Mouse (Mus musculus): ENCODE measurements at regions not wholly inside any gene's neighbourhood (a gene's known extent, or its start where the extent isn't known, plus 50 kb on each side); places are given as distances from the start of the nearest gene placed in this dataset.
A peak's percentile ranks its signal among the peaks of the same experiment; 100 is the strongest.

DNA sequence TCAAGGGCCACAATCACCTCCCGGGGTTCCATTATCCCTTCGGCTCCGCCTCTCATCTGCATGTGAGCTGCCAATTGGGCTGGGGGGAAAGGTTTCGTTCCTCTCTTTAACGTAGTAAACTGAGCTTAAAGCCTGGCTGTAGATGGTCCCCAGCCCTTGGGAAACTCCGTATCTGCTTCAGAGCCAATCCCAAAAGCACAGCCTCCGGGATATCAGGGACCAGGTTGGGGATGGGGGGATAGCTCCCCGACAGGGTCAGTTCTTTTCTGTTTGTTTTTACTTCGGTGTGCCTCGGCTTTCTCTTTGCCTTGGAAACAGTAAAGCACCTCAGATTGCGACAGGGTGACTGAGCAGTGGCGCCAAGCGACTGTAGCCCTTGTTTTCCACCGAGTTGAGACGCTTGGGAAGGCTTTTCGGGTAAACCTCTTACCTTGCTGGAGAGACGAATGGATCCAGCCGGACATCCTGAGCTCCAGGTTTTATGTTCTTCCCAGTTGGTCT, 64.5 kb downstream of the Tfap2c start:
- peaks cover 10% of the 10 kb centered on the region; the same call in 1 of the 2 replicates for H3K27me3 ChIP-seq (ENCODE audit: insufficient read depth, low read length)
- H3K27ac ChIP-seq (ENCODE audit: low read depth): no peak overlapping the region
- TF ChIP-seq EP300 (IDR thresholded peaks at IDR 0.05; ENCODE audit: low read depth) (no peak), CTCF (IDR thresholded peaks at IDR 0.05; ENCODE audit: low read depth) (no peak)
- no peaks in the 10 kb centered on the region for H3K36me3 ChIP-seq (replicated peaks; ENCODE audit: insufficient read depth, low read length)
- H3K4me1 ChIP-seq (ENCODE audit: insufficient read depth): no peaks in the 10 kb centered on the region
- no peak for DNase-seq
- H3K9ac ChIP-seq (replicated peaks): peak overlapping the region; percentile 38; the same call in 1 of the 2 replicates
- WGBS (ENCODE audit: insufficient replicate concordance): 2% methylated on average over 18 of the region's 18 CpGs
- H3K4me2 ChIP-seq (ENCODE audit: low read depth, low read length): peak overlapping the region; percentile 67
- H3K9me3 ChIP-seq (ENCODE audit: low read length): no peaks in the 10 kb centered on the region
- peak overlapping the region; percentile 37 for H3K4me3 ChIP-seq (ENCODE audit: low read depth, low read length)
- no peak for ATAC-seq

DNA sequence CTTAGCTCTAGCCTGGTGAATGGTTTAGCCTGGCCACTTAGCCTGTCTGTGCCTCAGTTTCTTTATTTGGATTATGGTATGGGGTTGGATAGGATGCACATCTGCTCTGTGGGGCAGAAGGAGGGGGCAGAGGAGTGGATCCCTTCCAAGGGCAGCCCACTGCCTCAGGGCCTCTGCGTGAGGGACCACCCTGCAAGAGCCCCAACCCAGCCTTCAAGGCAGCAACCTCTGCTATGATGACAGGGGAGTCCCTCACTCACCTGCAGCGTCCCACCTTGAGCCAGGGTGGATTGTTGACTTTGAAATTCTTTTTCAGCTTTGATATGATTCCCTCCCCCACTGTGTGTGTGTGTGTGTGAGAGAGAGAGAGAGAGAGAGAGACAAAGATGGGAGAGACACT, 65.8 kb downstream of the Tfap2c start:
- 40% methylated on average over 2 of the region's 2 CpGs for WGBS (ENCODE audit: insufficient replicate concordance)
- H3K9me3 ChIP-seq (ENCODE audit: low read length): no peaks in the 10 kb centered on the region
- no peak for TF ChIP-seq CTCF (IDR thresholded peaks at IDR 0.05; ENCODE audit: low read depth)
- TF ChIP-seq EP300 (IDR thresholded peaks at IDR 0.05; ENCODE audit: low read depth): no peak
- H3K27me3 ChIP-seq (ENCODE audit: insufficient read depth, low read length): peaks cover 10% of the 10 kb centered on the region; the same call in 1 of the 2 replicates
- H3K4me3 ChIP-seq (ENCODE audit: low read depth, low read length): no peak overlapping the region
- no peak overlapping the region for H3K27ac ChIP-seq (ENCODE audit: low read depth)
- no peak for DNase-seq
- H3K4me2 ChIP-seq (ENCODE audit: low read depth, low read length): no peak overlapping the region
- ATAC-seq: no peak
- H3K9ac ChIP-seq (replicated peaks): no peak overlapping the region
- no peaks in the 10 kb centered on the region for H3K4me1 ChIP-seq (ENCODE audit: insufficient read depth)
- H3K36me3 ChIP-seq (replicated peaks; ENCODE audit: insufficient read depth, low read length): no peaks in the 10 kb centered on the region

DNA sequence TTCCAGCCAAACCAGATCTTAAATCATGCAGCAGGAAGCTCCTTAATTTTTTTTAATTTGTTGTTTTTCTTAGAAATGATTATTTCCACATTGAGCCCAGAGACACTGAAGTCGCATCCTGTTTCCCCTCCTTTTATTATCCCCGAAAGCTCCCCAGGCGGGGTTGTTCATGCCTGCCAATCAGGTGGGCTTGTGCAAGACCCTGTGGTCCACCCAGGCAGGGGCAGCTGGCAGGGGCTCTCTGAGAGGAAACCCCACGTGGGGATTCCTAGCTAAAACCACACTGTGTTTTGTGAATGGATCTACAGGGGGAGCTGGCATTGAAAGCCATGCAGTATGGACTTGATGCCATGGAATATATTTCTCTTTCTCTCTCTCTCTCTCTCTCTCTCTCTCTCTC, 66.2 kb downstream of the Tfap2c start:
- H3K27ac ChIP-seq (ENCODE audit: low read depth): no peak overlapping the region
- H3K9me3 ChIP-seq (ENCODE audit: low read length): no peaks in the 10 kb centered on the region
- no peaks in the 10 kb centered on the region for H3K36me3 ChIP-seq (replicated peaks; ENCODE audit: insufficient read depth, low read length)
- no peaks in the 10 kb centered on the region for H3K4me1 ChIP-seq (ENCODE audit: insufficient read depth)
- ATAC-seq: no peak
- no peak overlapping the region for H3K4me3 ChIP-seq (ENCODE audit: low read depth, low read length)
- WGBS (ENCODE audit: insufficient replicate concordance): 31% methylated on average over 4 of the region's 4 CpGs
- no peak for DNase-seq
- TF ChIP-seq EP300 (IDR thresholded peaks at IDR 0.05; ENCODE audit: low read depth): no peak
- TF ChIP-seq CTCF (IDR thresholded peaks at IDR 0.05; ENCODE audit: low read depth): no peak
- no peak overlapping the region for H3K9ac ChIP-seq (replicated peaks)
- H3K4me2 ChIP-seq (ENCODE audit: low read depth, low read length): no peak overlapping the region
- H3K27me3 ChIP-seq (ENCODE audit: insufficient read depth, low read length): peaks cover 10% of the 10 kb centered on the region; the same call in 1 of the 2 replicates

DNA sequence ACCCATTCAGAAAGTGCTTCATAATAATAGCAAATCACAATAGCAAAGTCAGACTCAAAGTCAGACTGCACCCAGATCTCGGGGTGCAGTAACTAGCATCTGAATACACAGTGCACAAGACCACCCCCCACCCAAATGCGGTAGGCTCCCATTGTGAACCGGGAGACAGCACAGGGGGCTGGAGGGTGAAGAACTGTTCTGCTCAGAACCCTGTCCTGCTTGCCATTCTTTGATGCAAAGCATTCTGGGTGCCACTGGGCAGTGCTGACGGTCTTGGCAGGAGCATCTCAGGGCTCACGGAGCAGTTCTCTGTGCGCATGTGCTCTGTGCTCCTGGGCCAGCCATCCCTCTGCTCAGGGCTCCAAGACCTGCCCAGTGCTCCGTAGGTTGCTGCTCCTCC, 69.8 kb downstream of the Tfap2c start:
- Histone ChIP-seq H3K4me2 (ENCODE audit: low read depth, low read length) (no peak overlapping the region), H3K27ac (ENCODE audit: low read depth) (no peak overlapping the region), H3K9ac (replicated peaks) (no peak overlapping the region), H3K27me3 (ENCODE audit: insufficient read depth, low read length) (peaks cover 16% of the 10 kb centered on the region; the same call in 1 of the 2 replicates), H3K9me3 (ENCODE audit: low read length) (no peaks in the 10 kb centered on the region), H3K4me1 (ENCODE audit: insufficient read depth) (no peaks in the 10 kb centered on the region), H3K36me3 (replicated peaks; ENCODE audit: insufficient read depth, low read length) (no peaks in the 10 kb centered on the region), H3K4me3 (ENCODE audit: low read depth, low read length) (no peak overlapping the region)
- ATAC-seq (no peak), DNase-seq (no peak)
- no peak for TF ChIP-seq EP300 (IDR thresholded peaks at IDR 0.05; ENCODE audit: low read depth)
- no peak for TF ChIP-seq CTCF (IDR thresholded peaks at IDR 0.05; ENCODE audit: low read depth)
- 65% methylated on average over 7 of the region's 7 CpGs for WGBS (ENCODE audit: insufficient replicate concordance)

DNA sequence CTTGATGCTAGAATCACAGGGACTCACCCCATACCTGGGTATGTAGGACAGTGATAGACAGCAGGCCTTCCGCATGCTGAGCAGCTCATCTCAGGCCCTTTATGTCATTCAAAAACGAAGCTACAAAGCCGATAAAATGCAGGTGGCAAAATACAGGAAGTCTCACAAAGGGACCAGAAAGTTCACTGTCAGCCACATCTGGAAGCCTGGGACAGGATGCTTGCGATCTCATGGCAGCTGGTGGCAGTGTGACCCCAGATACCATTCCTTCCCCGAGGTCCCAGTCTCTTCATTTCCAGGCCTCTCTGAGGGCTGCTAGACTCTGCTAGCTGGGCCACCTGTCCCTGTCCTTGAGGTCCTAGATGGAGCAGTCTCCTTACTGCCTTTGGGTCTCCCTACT, 70.6 kb downstream of the Tfap2c start:
- Histone ChIP-seq H3K9ac (replicated peaks) (no peak overlapping the region), H3K27ac (ENCODE audit: low read depth) (no peak overlapping the region), H3K4me3 (ENCODE audit: low read depth, low read length) (no peak overlapping the region), H3K36me3 (replicated peaks; ENCODE audit: insufficient read depth, low read length) (no peaks in the 10 kb centered on the region), H3K27me3 (ENCODE audit: insufficient read depth, low read length) (peaks cover 11% of the 10 kb centered on the region; the same call in 1 of the 2 replicates), H3K4me2 (ENCODE audit: low read depth, low read length) (no peak overlapping the region), H3K9me3 (ENCODE audit: low read length) (no peaks in the 10 kb centered on the region), H3K4me1 (ENCODE audit: insufficient read depth) (no peaks in the 10 kb centered on the region)
- no peak for ATAC-seq
- DNase-seq: no peak
- WGBS (ENCODE audit: insufficient replicate concordance): 54% methylated on average over 5 of the region's 5 CpGs
- TF ChIP-seq EP300 (IDR thresholded peaks at IDR 0.05; ENCODE audit: low read depth): no peak
- TF ChIP-seq CTCF (IDR thresholded peaks at IDR 0.05; ENCODE audit: low read depth): 0 out of 2 replicates have a peak, but pooled peaks have one; percentile 2

DNA sequence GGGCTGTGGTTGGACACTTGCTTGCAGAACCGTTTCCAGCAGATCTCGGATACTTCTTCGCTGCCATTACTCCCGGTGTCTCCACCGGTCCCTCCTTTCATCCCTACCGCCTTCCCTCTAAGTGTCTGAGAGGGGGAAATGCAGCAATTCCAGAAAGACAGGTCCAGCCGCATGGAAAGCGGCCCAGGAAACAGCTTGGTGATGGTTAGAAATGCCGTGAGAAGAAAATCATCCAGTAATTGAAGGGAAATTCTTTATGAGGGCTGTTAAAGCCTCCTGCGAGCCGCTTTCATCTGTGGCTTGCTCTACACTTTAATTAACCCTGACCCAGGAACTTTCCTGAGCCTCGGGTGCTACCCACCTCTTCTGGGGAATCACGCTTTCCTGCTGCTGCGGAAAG, 74.3 kb downstream of the Tfap2c start:
- ATAC-seq (no peak), DNase-seq (no peak)
- H3K27ac ChIP-seq (ENCODE audit: low read depth): no peak overlapping the region
- no peaks in the 10 kb centered on the region for H3K36me3 ChIP-seq (replicated peaks; ENCODE audit: insufficient read depth, low read length)
- no peaks in the 10 kb centered on the region for H3K4me1 ChIP-seq (ENCODE audit: insufficient read depth)
- H3K4me2 ChIP-seq (ENCODE audit: low read depth, low read length): no peak overlapping the region
- no peak for TF ChIP-seq EP300 (IDR thresholded peaks at IDR 0.05; ENCODE audit: low read depth)
- no peak for TF ChIP-seq CTCF (IDR thresholded peaks at IDR 0.05; ENCODE audit: low read depth)
- WGBS (ENCODE audit: insufficient replicate concordance): 8% methylated on average over 14 of the region's 14 CpGs
- H3K9me3 ChIP-seq (ENCODE audit: low read length): no peaks in the 10 kb centered on the region
- H3K4me3 ChIP-seq (ENCODE audit: low read depth, low read length): no peak overlapping the region
- peaks cover 12% of the 10 kb centered on the region; the same call in 1 of the 2 replicates for H3K27me3 ChIP-seq (ENCODE audit: insufficient read depth, low read length)
- H3K9ac ChIP-seq (replicated peaks): no peak overlapping the region

All from liver, postnatal 0 days (tissue).